Mouse (Mus musculus) CD4-positive, CD25-positive, alpha-beta regulatory T cell, adult 2 months (primary cell): ENCODE data around the gene 4933415A04Rik.

Source experiments
- DNase-seq: peaks from one replicate; pipeline ENCODE4 v3.0.0-alpha.2; 2012; ENCODE audit warnings: low read depth, low spot score

The 4933415A04Rik gene

GRCm38 (mm10) chr11:43631645-43632044, 44.8 kb downstream of the 4933415A04Rik start:
- DNase-seq, result no peak

- DNase-seq, result no peak
These were observed 45.7 kb downstream of the 4933415A04Rik start for GRCm38 (mm10) chr11:43632566-43632965.

- no peak for DNase-seq
These were observed 46.3 kb downstream of the 4933415A04Rik start for GRCm38 (mm10) chr11:43633165-43633564.

- no peak for DNase-seq
These were observed 47.0 kb downstream of the 4933415A04Rik start for GRCm38 (mm10) chr11:43633658-43634401.

GRCm38 (mm10) chr11:43636761-43637160, 49.9 kb downstream of the 4933415A04Rik start:
- no peak for DNase-seq

GRCm38 (mm10) chr11:43638486-43638885, 51.6 kb downstream of the 4933415A04Rik start:
- DNase-seq, result no peak
